Mouse (Mus musculus) MEL (cell line): Measurements from ENCODE around the gene Tbccd1.

Experiments
- CHD2 ChIP-seq: IDR thresholded peaks from 2 replicates; pipeline ENCODE4 v1.6.1; 2011; ENCODE audit warnings: low read length, improper control_type of control experiment
- CTCF ChIP-seq, 3 experiments: IDR thresholded peaks in 2 of 3; conservative IDR thresholded peaks in 1 of 3; 2 replicates each; pipeline ENCODE4 v1.5.1; 2011 to 2012; ENCODE audit warnings: low read length in 3 of 3, low read depth in 2 of 3, mild to moderate bottlenecking in 2 of 3, improper control_type of control experiment in 1 of 3, inconsistent platforms in 1 of 3, mixed read lengths in 1 of 3, moderate library complexity in 1 of 3; ENCODE audit not compliant: control insufficient read depth in 1 of 3, insufficient read depth in 1 of 3, poor library complexity in 1 of 3, severe bottlenecking in 1 of 3
- EP300 ChIP-seq, 2 experiments: IDR thresholded peaks; 2 replicates each; pipeline ENCODE4 v1.6.1; 2011; ENCODE audit warnings: improper control_type of control experiment in 2 of 2, low read length in 2 of 2, low read depth in 1 of 2, mild to moderate bottlenecking in 1 of 2
- HCFC1 ChIP-seq: IDR thresholded peaks from 2 replicates; pipeline ENCODE4 v1.6.1; 2012; ENCODE audit warnings: low read depth, mild to moderate bottlenecking, inconsistent platforms, low read length, improper control_type of control experiment, moderate library complexity
- JUND ChIP-seq: IDR thresholded peaks from 2 replicates; pipeline ENCODE4 v1.6.1; 2011; ENCODE audit warnings: low read depth, mild to moderate bottlenecking, improper control_type of control experiment, low read length
- KAT2A ChIP-seq: conservative IDR thresholded peaks from 2 replicates; pipeline ENCODE4 v1.6.1; 2012; ENCODE audit warnings: low read depth, low read length, improper control_type of control experiment, inconsistent platforms
- MAFK ChIP-seq: IDR thresholded peaks from 2 replicates; pipeline ENCODE4 v1.6.1; 2011; ENCODE audit warnings: low read depth, mild to moderate bottlenecking, low read length, improper control_type of control experiment, borderline replicate concordance
- POLR2A ChIP-seq, 2 experiments: IDR thresholded peaks; 2 replicates each; pipeline ENCODE4 v1.6.1; 2011 to 2012; ENCODE audit warnings: low read length in 2 of 2, mild to moderate bottlenecking in 2 of 2, control low read depth in 1 of 2, improper control_type of control experiment in 1 of 2, low read depth in 1 of 2, moderate library complexity in 1 of 2; ENCODE audit not compliant: control insufficient read depth in 1 of 2, insufficient read depth in 1 of 2, poor library complexity in 1 of 2
- SIN3A ChIP-seq: IDR thresholded peaks from 2 replicates; pipeline ENCODE4 v1.6.1; 2012; ENCODE audit warnings: low read length, improper control_type of control experiment, inconsistent platforms
- TAL1 ChIP-seq: IDR thresholded peaks from 2 replicates; pipeline ENCODE4 v1.6.1; 2012; ENCODE audit warnings: mild to moderate bottlenecking, inconsistent platforms, low read length, moderate library complexity, mixed read lengths
- TCF12 ChIP-seq: IDR thresholded peaks from 2 replicates; pipeline ENCODE4 v1.6.1; 2014; ENCODE audit warnings: low read depth, mild to moderate bottlenecking, inconsistent platforms, low read length, improper control_type of control experiment, moderate library complexity

DNA sequence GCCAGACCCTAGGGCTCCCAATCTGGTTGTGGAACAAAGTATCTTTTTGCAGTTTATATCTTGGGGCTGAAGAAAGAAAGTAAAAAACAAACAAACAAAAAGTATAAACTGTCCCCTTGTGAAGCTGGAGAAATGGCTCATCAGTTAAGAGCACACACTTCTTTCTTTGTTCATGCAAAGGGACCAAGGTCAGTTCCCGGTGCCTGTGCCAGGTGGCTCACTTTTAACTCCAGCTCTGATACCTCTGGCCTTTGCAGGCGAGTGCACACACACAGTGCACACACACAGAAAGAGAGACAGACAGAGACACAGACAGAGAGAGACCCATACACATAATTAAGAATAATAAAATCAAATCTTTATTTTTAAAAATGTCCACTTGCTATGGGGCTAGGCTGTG, 39.1 kb upstream of the Tbccd1 start:
- TF ChIP-seq CTCF (IDR thresholded peaks at IDR 0.05 in 2 of 3, conservative IDR thresholded peaks at IDR 0.05 in 1 of 3; ENCODE audit: control insufficient read depth in 1 of 3, insufficient read depth in 1 of 3, low read depth in 2 of 3, low read length in 3 of 3, poor library complexity in 1 of 3, severe bottlenecking in 1 of 3) = no peak
- TF ChIP-seq POLR2A (IDR thresholded peaks at IDR 0.05; ENCODE audit: control insufficient read depth in 1 of 2, insufficient read depth in 1 of 2, low read depth in 1 of 2, low read length in 2 of 2, poor library complexity in 1 of 2) = no peak
- no peak for TF ChIP-seq EP300 (IDR thresholded peaks at IDR 0.05; ENCODE audit: low read depth in 1 of 2, low read length in 2 of 2)
- TF ChIP-seq MAFK = no peak
- TF ChIP-seq HCFC1 = no peak
- TF ChIP-seq CHD2 = no peak
- no peak for TF ChIP-seq SIN3A
- no peak for TF ChIP-seq TAL1
- TF ChIP-seq JUND = no peak
- no peak for TF ChIP-seq TCF12
- TF ChIP-seq KAT2A = no peak
